Mouse (Mus musculus): ENCODE measurements around the gene Cd40. TPM values are rescaled to one million over a fixed set of nuclear protein-coding genes. Genes with fewer than 3 reads are reported as not detected.

Gene Cd40
- polyA plus RNA-seq, 1 experiment, result 13.6 TPM

DNA sequence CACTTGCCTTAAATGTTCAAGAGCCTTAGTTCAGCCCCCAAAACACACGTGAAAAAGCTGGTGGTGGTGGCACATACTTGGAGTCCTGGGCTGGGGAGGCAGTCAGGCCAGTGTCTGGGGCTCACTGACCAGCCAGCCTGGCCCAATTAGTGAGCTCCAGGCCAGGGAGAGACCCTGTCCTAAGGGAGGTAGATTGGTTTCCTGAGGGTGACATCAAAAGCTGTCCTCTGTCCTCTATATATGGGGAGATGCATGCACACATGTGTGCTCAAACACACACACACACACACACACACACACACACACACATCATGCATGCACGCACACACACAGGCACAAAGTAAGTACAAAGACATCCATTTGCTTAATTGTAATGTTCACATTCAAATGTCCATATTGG is 11.7 kb upstream of the Cd40 start:
- TF ChIP-seq CTCF (IDR thresholded peaks at IDR 0.05; ENCODE audit: control insufficient read depth, insufficient read depth, low read length), result no peak
- no peak for TF ChIP-seq POLR2A (IDR thresholded peaks at IDR 0.05; ENCODE audit: borderline replicate concordance, control insufficient read depth, low read depth, low read length)
- H3K4me1 ChIP-seq (ENCODE audit: control insufficient read depth, insufficient read depth, low read length), result no peaks in the 10 kb centered on the region; the same call in 1 of the 2 replicates
- 59% methylated on average over 2 of the region's 2 CpGs for WGBS

DNA sequence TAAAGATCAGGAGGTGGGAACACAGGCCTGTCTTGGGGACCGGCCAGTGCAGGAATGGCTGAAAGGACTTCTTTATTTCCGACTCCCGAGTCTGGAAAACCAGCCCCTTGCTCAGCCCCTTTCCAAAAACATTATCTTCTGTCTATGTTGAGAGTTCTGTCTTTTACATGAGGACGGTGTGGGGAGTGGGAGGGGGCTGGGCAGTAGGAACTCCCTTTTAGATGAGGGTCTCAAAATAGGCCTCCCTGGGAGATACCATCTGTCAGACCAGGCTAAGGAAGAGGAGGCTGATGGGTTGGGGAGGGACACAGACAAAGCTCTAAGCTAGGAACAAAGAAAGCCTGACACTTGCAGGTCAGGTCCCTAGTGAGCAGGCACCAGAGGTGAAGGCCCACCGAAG is 6.4 kb upstream of the Cd40 start:
- no peak overlapping the region for H3K4me3 ChIP-seq (replicated peaks; ENCODE audit: control insufficient read depth, low read depth, low read length)
- no peak overlapping the region for H3K27ac ChIP-seq (ENCODE audit: control insufficient read depth, insufficient read depth, low read depth, low read length, poor library complexity)
- H3K4me1 ChIP-seq (ENCODE audit: control insufficient read depth, insufficient read depth, low read length), result no peaks in the 10 kb centered on the region
- TF ChIP-seq CTCF (IDR thresholded peaks at IDR 0.05; ENCODE audit: control insufficient read depth, insufficient read depth, low read length) (no peak), POLR2A (IDR thresholded peaks at IDR 0.05; ENCODE audit: borderline replicate concordance, control insufficient read depth, low read depth, low read length) (no peak)
- 73% methylated on average over 5 of the region's 5 CpGs for WGBS

More for the DNA sequence above, 11.7 kb upstream of the Cd40 start:
- no peak overlapping the region for H3K4me3 ChIP-seq (replicated peaks; ENCODE audit: control insufficient read depth, low read depth, low read length)
- H3K27ac ChIP-seq (ENCODE audit: control insufficient read depth, insufficient read depth, low read depth, low read length, poor library complexity), result no peak overlapping the region

DNA sequence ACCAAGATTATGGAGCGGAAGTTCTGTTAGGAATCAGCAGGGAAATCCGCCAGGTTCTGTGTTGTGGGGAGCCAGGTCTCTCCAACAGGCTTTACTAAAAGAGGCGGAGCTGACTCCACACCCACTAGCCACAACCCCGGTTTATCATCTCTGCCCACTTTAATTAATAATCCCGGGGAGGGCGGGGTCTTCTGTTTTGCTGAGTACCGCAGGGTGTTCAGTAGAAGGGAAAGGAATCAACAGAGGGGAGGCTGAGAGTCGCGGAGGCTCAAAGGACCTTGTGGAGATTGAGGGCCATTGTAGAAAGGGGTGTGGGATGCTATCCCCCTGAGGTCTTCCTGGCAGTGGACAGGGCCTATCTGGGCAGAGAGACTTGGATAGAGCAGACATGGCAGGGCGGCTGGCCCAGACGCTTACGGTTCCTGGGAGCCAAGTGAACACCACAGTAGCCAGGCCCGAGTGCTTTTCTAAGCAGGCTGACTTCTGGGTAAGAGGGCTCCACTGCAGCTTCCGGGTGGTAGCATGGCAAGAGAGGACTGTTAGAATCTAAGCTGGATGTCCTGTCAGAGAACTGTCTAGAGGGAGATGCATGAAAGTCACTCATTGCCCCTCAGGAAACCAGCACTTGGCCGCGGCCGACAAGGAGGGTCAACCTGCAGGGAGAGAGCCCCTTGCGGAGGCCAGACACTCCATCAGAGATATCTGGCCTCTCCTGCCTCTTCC is 4.4 kb upstream of the Cd40 start:
- 76% methylated on average over 18 of the region's 18 CpGs for WGBS
- no peak overlapping the region for H3K27ac ChIP-seq (ENCODE audit: control insufficient read depth, insufficient read depth, low read depth, low read length, poor library complexity)

DNA sequence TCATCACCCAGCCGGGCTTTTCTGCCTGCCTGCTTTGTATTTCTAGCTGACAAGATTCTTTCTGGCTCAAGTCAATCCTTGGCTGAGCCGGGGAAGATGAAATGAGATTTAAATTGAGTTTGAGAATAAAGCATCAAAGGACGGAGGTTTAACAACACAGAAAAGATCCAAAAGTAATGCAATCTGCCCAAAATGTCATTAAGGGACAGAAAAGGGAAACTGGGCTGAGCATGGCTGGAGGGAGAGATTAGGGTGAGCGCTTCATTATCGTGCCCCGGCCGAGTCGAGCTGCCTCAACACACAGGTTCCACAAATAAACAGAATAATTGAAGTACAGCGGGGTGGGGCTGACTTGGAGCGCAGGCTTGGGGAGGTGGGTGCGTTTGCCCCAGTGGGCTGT is 3.9 kb upstream of the Cd40 start:
- 45% methylated on average over 11 of the region's 11 CpGs for WGBS
- H3K4me1 ChIP-seq (ENCODE audit: control insufficient read depth, insufficient read depth, low read length), result no peaks in the 10 kb centered on the region; the same call in 1 of the 2 replicates
- no peak for TF ChIP-seq POLR2A (IDR thresholded peaks at IDR 0.05; ENCODE audit: borderline replicate concordance, control insufficient read depth, low read depth, low read length)
- TF ChIP-seq CTCF (IDR thresholded peaks at IDR 0.05; ENCODE audit: control insufficient read depth, insufficient read depth, low read length), result no peak
- no peak overlapping the region for H3K27ac ChIP-seq (ENCODE audit: control insufficient read depth, insufficient read depth, low read depth, low read length, poor library complexity)
- H3K4me3 ChIP-seq (replicated peaks; ENCODE audit: control insufficient read depth, low read depth, low read length), result no peak overlapping the region

More for the DNA sequence above, 4.4 kb upstream of the Cd40 start:
- TF ChIP-seq CTCF (IDR thresholded peaks at IDR 0.05; ENCODE audit: control insufficient read depth, insufficient read depth, low read length) (no peak), POLR2A (IDR thresholded peaks at IDR 0.05; ENCODE audit: borderline replicate concordance, control insufficient read depth, low read depth, low read length) (no peak)
- no peaks in the 10 kb centered on the region for H3K4me1 ChIP-seq (ENCODE audit: control insufficient read depth, insufficient read depth, low read length)
- no peak overlapping the region for H3K4me3 ChIP-seq (replicated peaks; ENCODE audit: control insufficient read depth, low read depth, low read length)

DNA sequence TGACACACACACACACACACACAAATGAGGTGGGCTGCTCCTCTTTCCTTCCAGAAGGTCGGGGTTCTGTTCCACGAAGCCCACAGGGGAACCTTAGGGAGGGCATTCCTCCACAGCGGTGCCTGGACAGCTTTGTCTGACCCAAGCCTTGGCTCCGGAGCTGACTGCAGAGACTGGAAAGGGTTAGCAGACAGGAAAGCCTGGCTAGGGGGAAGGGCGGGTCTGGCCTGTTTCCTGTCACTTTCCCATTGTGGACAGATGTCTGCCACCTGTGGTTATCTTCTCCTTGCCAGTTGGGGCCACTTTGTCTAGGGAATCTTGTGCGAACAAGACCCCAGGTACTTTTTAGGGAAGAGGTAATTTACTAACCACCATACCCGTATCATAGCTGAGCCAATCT is 478 bp downstream of the Cd40 start:
- Histone ChIP-seq H3K27ac (ENCODE audit: control insufficient read depth, insufficient read depth, low read depth, low read length, poor library complexity) (peak overlapping the region; percentile 57), H3K4me1 (ENCODE audit: control insufficient read depth, insufficient read depth, low read length) (no peaks in the 10 kb centered on the region; the same call in 1 of the 2 replicates), H3K4me3 (replicated peaks; ENCODE audit: control insufficient read depth, low read depth, low read length) (peak overlapping the region; percentile 53)
- 3% methylated on average over 7 of the region's 7 CpGs for WGBS
- TF ChIP-seq CTCF (IDR thresholded peaks at IDR 0.05; ENCODE audit: control insufficient read depth, insufficient read depth, low read length), result no peak
- no peak for TF ChIP-seq POLR2A (IDR thresholded peaks at IDR 0.05; ENCODE audit: borderline replicate concordance, control insufficient read depth, low read depth, low read length)

DNA sequence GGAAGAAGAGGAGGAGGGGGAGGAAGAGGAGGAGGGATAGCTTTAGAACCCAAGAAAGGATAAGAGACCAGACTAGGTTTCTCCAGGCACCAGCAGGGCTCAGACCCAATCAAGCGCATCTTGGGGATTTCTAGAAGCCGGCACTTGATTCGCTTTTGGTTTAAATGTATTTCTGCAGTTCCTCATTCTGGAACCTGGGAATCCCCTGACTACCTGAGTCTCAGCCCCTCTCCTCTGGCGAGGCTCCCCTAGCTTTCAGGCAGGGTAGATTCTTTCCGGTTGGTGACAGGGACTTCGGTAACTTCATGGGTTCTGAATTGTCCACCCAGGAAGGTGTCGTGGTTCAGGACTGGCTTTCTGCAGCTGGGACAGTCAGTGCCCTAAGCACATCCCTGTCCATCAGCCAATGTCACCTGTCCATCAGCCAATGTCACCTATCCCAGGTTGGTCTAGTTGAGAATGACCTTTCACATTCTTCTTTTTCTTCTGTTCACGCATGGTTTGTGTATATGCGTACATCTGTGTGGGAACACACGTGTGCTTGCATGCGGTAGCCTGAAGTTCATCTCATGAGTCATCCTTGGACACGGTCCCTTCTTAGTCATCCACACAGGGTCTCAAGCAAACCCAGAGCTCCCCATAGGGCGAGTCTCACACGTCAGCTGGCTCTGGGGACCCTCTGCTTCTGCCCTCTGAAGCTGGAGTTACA is 1.1 kb downstream of the Cd40 start:
- 40% methylated on average over 14 of the region's 14 CpGs for WGBS
- TF ChIP-seq CTCF (IDR thresholded peaks at IDR 0.05; ENCODE audit: control insufficient read depth, insufficient read depth, low read length) (no peak), POLR2A (IDR thresholded peaks at IDR 0.05; ENCODE audit: borderline replicate concordance, control insufficient read depth, low read depth, low read length) (no peak)
- no peaks in the 10 kb centered on the region; the same call in 1 of the 2 replicates for H3K4me1 ChIP-seq (ENCODE audit: control insufficient read depth, insufficient read depth, low read length)
- H3K27ac ChIP-seq (ENCODE audit: control insufficient read depth, insufficient read depth, low read depth, low read length, poor library complexity), result no peak overlapping the region
- H3K4me3 ChIP-seq (replicated peaks; ENCODE audit: control insufficient read depth, low read depth, low read length), result peak overlapping the region; percentile 59

DNA sequence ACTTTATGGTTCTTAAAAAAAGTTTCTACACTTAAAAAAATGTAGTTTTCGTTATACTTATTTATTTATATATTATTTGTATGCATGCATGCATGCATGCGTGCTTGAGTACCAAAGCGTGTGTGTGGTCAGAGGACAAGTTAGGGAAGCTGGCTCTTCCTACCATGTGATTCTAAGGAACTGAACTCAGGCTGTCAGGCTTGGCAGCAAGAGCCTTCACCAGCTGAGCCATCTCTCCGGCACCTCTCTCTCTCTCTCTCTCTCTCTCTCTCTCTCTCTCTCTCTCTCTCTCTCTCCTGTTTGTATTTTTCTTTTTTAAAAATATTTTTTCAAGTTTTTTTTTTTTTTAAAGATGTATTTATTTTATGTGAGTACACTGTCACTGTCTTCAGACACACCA is 4.5 kb downstream of the Cd40 start:
- WGBS, result 75% methylated on average over 4 of the region's 4 CpGs
- H3K4me1 ChIP-seq (ENCODE audit: control insufficient read depth, insufficient read depth, low read length), result peaks cover 2% of the 10 kb centered on the region
- no peak overlapping the region for H3K27ac ChIP-seq (ENCODE audit: control insufficient read depth, insufficient read depth, low read depth, low read length, poor library complexity)
- no peak overlapping the region for H3K4me3 ChIP-seq (replicated peaks; ENCODE audit: control insufficient read depth, low read depth, low read length)
- TF ChIP-seq POLR2A (IDR thresholded peaks at IDR 0.05; ENCODE audit: borderline replicate concordance, control insufficient read depth, low read depth, low read length), result no peak
- no peak for TF ChIP-seq CTCF (IDR thresholded peaks at IDR 0.05; ENCODE audit: control insufficient read depth, insufficient read depth, low read length)

DNA sequence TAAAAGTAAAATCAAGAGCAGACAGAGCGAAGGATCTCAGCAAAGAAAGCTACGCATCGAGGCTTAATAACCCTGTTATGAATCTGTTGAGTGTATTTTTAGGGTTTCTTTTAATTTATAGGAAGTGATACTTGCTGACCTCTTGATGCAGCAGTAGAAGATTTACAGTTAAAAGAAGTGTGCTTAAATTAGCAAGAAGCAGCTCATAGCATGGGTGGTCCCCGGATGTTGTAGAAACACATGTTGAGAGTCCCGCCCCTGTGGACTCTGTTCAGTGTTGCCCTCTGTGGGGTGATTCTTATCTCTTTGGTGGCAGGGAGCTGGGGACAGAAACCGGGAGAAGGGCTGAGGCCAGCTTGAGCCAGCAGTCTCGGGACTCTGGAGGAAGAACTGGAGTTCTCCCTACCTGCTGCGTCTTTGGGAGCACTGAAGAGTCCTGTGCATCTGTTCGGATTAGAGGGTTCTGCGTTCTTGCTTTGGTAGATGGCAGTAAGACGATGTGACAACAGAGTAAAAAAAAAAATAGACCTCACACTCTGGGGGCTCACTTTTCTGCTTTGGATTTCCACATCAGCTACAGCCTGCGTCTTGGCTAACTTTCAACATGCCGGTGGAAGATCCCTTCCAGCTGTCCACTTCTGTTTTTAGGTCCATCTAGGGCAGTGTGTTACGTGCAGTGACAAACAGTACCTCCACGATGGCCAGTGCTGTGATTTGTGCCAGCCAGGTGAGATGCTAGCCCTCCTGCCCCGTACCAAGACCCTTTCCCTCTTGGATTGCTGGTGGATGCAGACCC is 6.4 kb downstream of the Cd40 start:
- 55% methylated on average over 16 of the region's 16 CpGs for WGBS
- Histone ChIP-seq H3K27ac (ENCODE audit: control insufficient read depth, insufficient read depth, low read depth, low read length, poor library complexity) (peak overlapping the region; percentile 9), H3K4me1 (ENCODE audit: control insufficient read depth, insufficient read depth, low read length) (peaks cover 2% of the 10 kb centered on the region), H3K4me3 (replicated peaks; ENCODE audit: control insufficient read depth, low read depth, low read length) (no peak overlapping the region)
- no peak for TF ChIP-seq CTCF (IDR thresholded peaks at IDR 0.05; ENCODE audit: control insufficient read depth, insufficient read depth, low read length)
- no peak for TF ChIP-seq POLR2A (IDR thresholded peaks at IDR 0.05; ENCODE audit: borderline replicate concordance, control insufficient read depth, low read depth, low read length)
